Mouse (Mus musculus): ENCODE measurements around the gene E030018B13Rik. TPM values are rescaled to one million over a fixed set of nuclear protein-coding genes. Genes with fewer than 3 reads are reported as not detected.
A peak's percentile ranks its signal among the peaks of the same experiment; 100 is the strongest.

The E030018B13Rik gene
- polyA plus RNA-seq, 1 experiment from 2014 or later: 0.17 TPM

DNA sequence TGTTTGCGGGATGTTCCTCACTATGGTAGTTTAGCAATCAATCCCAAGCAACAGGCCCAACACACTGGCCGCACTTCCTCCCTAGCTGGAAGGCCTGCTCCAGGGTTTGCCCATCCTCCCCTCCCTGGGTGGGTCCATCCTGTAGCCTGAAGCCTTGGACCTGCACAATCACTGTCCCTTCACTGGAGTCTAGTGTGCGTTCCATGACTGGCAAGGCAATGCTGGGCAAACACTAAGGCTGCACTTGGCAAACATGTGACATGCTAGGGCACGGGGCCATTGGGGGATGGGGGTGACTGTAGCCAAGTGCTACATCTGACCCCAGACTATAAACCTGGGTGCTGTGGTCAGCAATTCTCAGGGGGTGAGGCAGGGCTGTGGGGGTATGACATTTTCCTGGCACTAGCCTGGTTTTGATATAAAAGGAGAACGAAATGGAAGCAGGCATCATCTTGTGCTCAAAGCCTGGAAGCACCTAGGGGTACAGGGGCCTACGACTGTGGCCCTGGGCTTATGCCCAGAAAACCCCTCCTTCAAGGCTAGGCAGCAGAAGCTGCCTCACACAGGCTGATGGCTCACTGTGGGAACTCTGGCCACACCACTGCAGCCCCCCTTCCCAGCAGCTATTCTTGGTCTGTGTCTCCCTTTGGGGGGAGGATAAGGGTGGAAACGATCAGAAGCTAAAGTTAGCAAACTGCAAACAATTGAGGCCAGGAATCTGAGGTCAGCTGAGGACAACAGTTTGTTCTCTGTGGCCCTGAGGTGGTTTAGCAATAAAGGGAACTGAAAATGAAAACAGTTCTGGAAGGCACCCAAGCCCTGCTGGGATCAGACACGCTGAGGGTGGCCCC is 5.0 kb upstream of the E030018B13Rik start:
- no peak overlapping the region for H3K9ac ChIP-seq
- peak overlapping the region; percentile 28 for H3K27ac ChIP-seq
- H3K9me3 ChIP-seq: no peaks in the 10 kb centered on the region
- H3K4me3 ChIP-seq: no peak overlapping the region
- no peaks in the 10 kb centered on the region for H3K27me3 ChIP-seq (replicated peaks)
- peaks cover 50% of the 10 kb centered on the region for H3K4me1 ChIP-seq
- no peaks in the 10 kb centered on the region for H3K36me3 ChIP-seq (replicated peaks)
- H3K4me2 ChIP-seq: no peak overlapping the region
- ATAC-seq (replicated peaks): peak; percentile 22; the same call in 1 of the 2 replicates
- WGBS: 52% methylated on average over 8 of the region's 8 CpGs

DNA sequence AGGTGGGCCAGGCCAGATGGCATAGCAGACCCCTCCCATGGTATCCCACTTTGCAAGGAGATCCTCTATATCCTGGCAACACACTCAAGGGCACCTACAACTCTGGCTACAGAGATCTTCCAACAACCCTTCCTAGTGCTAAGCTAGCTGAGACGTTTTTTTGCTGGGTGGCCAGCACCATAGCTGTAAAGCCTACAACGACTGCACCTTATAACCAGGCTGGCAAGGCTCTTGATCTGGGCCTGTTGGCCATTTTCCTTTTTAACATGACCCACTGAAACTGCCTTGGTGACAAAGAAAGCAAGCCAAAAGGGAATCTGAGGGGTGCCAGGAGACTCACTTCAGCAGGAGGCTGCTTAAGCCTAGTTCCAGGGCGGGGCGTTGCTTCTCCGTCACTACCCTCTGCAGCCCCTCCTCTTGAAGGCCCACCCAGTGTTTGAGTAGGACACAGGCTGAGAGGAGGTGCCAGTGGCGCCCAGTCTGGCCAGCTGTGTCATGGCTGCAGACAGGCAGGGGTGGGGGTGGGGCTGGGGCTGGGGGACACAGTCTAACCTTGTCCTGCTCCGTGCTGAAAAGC is 4.3 kb upstream of the E030018B13Rik start:
- no peaks in the 10 kb centered on the region for H3K27me3 ChIP-seq (replicated peaks)
- no peak overlapping the region for H3K9ac ChIP-seq
- no peaks in the 10 kb centered on the region for H3K9me3 ChIP-seq
- WGBS: 24% methylated on average over 7 of the region's 7 CpGs
- peak; percentile 24; the same call in 1 of the 2 replicates for ATAC-seq (replicated peaks)
- no peak overlapping the region for H3K4me3 ChIP-seq
- H3K4me2 ChIP-seq: no peak overlapping the region
- H3K27ac ChIP-seq: peak overlapping the region; percentile 28
- H3K36me3 ChIP-seq (replicated peaks): no peaks in the 10 kb centered on the region
- peaks cover 50% of the 10 kb centered on the region for H3K4me1 ChIP-seq

DNA sequence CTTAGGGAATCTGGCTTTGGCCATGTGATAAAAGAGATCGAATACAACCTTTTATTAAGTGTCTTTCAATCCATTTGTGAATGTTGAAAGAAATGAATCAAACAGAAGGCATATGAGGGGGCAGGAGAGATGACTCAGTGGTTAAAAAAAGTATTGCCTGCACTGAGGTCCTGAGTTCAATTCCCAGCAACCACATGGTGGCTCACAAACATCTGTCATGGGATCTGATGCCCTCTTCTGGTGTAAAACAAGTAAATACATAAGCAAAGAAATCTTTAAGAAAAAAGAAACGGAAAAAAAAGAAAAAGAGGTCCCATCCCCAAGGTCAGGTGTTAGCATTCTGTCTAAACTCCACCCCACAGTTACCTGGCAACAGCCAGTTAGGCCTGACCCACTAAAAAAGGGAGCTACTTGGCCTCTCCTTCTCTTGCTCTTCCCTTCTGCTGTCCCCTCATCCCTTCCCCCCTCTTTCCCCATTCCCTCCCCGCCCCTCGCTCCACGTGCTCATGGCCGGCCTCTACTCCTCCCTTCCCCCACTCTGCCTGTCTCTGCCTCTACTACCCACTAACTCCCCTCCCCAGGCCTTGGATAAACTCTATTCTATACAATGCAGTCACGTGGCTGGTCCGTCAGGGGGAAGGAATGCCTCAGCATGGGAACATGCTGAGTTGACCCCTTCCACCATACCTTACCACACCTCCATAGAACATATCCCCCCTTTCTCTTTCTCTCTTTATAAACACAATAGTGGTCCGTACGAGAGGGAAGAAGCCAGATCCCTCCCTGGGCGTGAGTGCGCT is 3.5 kb upstream of the E030018B13Rik start:
- H3K27ac ChIP-seq: 0 out of 2 replicates have a peak overlapping the region, but pooled peaks have one; percentile 28
- no peak overlapping the region for H3K4me2 ChIP-seq
- 23% methylated on average over 12 of the region's 12 CpGs for WGBS
- no peaks in the 10 kb centered on the region for H3K9me3 ChIP-seq
- ATAC-seq (replicated peaks): no peak
- peaks cover 48% of the 10 kb centered on the region for H3K4me1 ChIP-seq
- H3K27me3 ChIP-seq (replicated peaks): no peaks in the 10 kb centered on the region
- no peaks in the 10 kb centered on the region for H3K36me3 ChIP-seq (replicated peaks)
- no peak overlapping the region for H3K4me3 ChIP-seq
- no peak overlapping the region for H3K9ac ChIP-seq

DNA sequence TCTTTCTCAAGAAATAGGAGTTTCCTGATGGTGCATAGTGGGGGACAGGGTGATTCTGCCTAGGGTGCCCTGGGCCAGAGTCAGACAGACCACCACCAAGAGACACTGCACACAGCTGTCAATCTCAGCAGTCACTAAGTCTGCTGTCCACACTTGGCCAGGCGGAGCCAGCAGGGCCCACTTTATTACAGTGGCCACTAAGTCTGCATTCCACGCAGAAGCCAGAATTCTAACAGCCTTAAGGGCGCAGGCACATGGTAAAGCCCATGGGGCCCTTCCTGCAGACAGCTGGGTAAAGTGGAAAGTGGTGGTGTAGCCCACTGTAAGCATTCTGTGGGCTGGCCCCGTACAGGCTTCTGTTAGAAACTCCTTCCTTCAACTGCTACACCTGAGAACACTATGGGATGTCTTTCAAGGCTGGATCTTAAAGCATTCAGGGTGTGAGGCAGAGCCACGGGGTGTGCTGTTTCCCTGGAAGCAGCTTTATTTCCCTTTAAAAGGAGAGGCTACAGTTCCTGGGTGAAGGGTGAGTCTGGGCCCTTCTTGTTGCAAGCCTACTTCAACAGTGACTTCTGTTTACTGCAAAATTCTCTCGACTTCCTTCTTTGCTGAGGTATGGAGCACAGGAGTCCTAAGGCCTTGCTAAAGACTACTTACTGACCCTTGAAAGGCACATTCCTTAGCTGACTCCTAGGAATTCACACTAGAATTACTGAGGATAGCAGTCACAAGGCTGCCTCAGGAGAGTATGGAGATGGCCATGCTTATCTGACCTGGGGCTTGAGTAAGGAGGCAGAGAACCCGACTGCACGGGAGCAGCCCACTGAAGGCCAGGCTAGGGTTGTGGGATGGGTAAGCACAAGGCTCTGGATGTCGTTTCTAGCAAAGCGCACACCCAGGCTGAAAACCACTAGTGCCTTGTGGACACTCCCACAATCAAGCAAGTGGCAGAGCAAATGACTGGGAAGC is 2.6 kb upstream of the E030018B13Rik start:
- WGBS: 52% methylated on average over 10 of the region's 10 CpGs
- Histone ChIP-seq H3K27ac (no peak overlapping the region), H3K27me3 (replicated peaks) (no peaks in the 10 kb centered on the region), H3K4me2 (no peak overlapping the region), H3K9ac (no peak overlapping the region), H3K4me1 (peaks cover 45% of the 10 kb centered on the region), H3K36me3 (replicated peaks) (no peaks in the 10 kb centered on the region), H3K9me3 (no peaks in the 10 kb centered on the region), H3K4me3 (no peak overlapping the region)
- ATAC-seq (replicated peaks): no peak

DNA sequence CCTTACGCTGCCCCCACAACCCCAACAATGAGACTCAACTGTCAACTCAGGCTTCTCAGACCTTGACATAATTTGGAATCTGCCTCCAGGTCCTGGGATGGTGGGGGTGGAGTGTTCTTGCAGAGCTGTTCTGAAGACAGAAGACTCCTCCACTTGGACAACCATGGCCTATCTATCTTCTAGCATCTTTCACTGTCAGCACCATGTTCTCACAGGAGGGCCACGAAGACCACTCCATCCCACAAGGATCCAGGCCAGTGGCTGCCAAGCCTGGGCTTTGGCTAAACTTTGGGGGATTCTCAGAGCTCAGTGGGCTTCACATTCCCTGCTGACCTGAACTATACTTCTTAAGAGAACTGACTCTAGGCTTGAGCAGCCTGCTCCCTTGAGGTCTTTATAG is 1.8 kb upstream of the E030018B13Rik start:
- Histone ChIP-seq H3K27ac (no peak overlapping the region), H3K4me1 (peaks cover 42% of the 10 kb centered on the region), H3K9me3 (no peaks in the 10 kb centered on the region), H3K4me3 (no peak overlapping the region), H3K36me3 (replicated peaks) (no peaks in the 10 kb centered on the region), H3K27me3 (replicated peaks) (no peaks in the 10 kb centered on the region), H3K9ac (no peak overlapping the region), H3K4me2 (no peak overlapping the region)
- no peak for ATAC-seq (replicated peaks)
- 98% methylated on average over 2 of the region's 2 CpGs for WGBS

DNA sequence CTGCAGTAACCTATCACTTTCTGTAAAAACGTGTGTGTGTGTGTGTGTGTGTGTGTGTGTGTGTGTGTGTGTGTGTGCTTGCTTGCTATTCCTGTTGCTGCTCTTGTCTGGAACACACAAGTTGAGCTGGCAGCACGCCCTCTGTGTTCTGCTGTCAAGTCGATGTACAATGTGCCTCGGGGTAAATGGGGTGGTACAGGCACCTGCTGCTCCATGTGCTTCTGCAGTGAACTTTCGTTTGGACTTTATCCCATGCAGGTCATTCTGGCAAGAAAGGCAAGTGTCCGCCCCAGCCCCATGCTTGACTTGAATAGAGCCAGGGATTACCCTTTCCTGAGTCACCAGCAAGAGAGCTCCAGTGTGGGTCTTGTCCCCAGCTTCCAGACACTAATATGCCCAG is 1.0 kb downstream of the E030018B13Rik start:
- Histone ChIP-seq H3K27me3 (replicated peaks) (no peaks in the 10 kb centered on the region), H3K4me2 (no peak overlapping the region)

DNA sequence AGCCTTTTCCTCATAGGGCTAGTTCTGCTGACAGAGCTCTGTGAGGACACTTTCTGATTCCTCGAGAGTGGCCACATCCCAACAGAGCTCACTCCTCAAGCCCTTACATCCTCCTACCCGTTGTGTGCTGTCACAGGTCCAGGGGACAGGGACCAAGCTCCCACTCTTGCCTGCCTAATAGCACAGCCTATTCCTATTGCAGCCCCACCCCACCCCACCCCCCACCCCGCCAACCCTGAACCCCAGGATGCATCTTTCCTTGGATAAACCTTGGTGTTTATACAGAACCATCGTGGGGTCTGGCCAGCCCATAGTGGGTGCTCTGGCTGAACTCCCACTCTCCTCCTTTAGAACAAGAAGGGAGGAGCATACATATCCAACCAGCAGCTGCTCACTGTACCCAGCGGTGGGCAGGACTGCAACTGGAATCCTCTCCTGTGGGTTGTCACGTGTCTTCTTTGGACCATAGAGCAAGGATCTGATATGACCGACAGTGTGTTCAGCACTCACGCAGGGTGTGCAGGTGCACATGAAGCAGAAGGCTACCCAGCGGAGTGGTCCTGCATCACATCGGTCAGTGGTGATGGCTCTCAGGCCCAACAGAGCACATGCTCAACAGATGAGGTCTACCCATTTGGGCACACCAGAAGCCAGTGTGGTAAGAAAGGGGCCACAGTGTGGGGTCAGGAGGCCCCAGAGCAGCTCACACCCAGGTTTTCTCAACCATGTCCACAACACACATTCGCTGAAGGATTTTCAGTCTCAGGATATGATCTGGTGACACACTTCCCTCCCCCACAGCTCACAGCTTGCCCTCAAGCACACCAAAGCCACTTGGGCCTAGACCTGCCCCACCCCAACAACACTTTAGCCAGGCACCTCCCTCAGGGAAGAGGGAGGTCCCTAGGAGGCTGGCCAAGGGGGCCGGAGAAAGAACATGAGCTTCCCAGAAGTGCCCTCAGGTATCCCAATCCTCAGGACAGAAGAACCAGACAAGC is 2.4 kb downstream of the E030018B13Rik start:
- Histone ChIP-seq H3K27me3 (replicated peaks) (no peaks in the 10 kb centered on the region), H3K4me1 (peaks cover 23% of the 10 kb centered on the region; the same call in 1 of the 2 replicates), H3K36me3 (replicated peaks) (no peaks in the 10 kb centered on the region), H3K4me3 (no peak overlapping the region), H3K9me3 (no peaks in the 10 kb centered on the region), H3K4me2 (no peak overlapping the region), H3K9ac (no peak overlapping the region), H3K27ac (no peak overlapping the region)
- no peak for ATAC-seq (replicated peaks)
- WGBS: 89% methylated on average over 12 of the region's 12 CpGs

More for the DNA sequence above, 1.0 kb downstream of the E030018B13Rik start:
- Histone ChIP-seq H3K36me3 (replicated peaks) (no peaks in the 10 kb centered on the region), H3K4me1 (peaks cover 33% of the 10 kb centered on the region), H3K4me3 (no peak overlapping the region), H3K9me3 (no peaks in the 10 kb centered on the region), H3K9ac (no peak overlapping the region), H3K27ac (no peak overlapping the region)
- WGBS: 54% methylated on average over 6 of the region's 6 CpGs
- no peak for ATAC-seq (replicated peaks)

DNA sequence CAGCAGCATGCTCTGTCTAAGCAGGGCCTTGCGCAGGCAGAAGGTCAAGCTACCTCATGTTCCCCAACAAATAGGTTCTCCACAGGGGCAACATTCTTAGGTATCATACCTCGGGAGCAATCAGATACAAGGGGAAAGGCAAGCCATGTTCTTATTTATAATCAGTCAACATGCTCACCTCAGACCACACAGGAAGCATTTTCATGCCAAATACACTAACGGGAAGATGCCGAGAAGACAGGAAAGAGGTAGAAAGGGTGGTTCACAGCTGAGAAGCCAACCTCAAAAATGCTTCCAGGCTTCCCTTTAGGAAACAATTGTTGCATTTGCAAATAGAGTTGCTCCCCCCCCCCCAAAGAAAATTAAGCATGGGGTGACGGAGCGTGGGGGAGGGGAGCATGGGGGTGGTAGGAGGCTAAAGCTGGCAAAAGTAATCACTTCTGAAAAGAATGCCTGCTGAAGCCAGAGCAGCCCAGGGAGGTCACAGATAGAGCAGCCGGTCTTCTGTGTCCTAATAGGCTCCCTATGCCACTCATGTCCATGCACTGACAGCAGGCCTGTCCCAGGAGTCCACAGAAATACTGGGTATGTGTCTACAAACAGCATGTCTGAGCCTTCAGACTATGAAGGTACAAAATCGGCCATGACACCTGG is 5.4 kb downstream of the E030018B13Rik start:
- 77% methylated on average over 8 of the region's 8 CpGs for WGBS

DNA sequence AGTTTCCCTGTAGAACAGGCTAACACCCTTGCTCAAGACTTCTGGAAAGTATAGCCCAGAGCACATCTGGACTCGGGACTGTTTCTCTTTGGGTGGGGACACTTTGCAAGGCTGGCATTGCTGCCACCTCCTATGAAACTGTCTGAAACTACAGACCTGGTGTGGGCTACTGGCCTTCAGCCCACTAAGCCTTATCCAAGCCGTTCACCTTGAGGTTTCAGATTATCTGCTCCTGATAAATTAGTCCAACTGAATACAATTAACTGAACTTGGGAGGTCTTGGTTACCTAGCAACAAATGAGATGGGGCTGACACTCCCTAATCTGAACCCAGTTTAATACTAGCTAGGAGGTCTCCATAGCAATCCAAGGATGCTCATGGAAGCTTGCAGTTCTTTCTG is 5.9 kb downstream of the E030018B13Rik start:
- H3K9ac ChIP-seq: no peak overlapping the region
- H3K4me2 ChIP-seq: no peak overlapping the region
- no peaks in the 10 kb centered on the region for H3K9me3 ChIP-seq
- WGBS: 59% methylated on average over 2 of the region's 2 CpGs
- ATAC-seq (replicated peaks): no peak
- peaks cover 46% of the 10 kb centered on the region for H3K4me1 ChIP-seq
- no peak overlapping the region for H3K27ac ChIP-seq
- no peak overlapping the region for H3K4me3 ChIP-seq
- no peaks in the 10 kb centered on the region for H3K36me3 ChIP-seq (replicated peaks)
- no peaks in the 10 kb centered on the region for H3K27me3 ChIP-seq (replicated peaks)

More for the DNA sequence above, 5.4 kb downstream of the E030018B13Rik start:
- H3K9me3 ChIP-seq: no peaks in the 10 kb centered on the region
- ATAC-seq (replicated peaks): no peak
- H3K27me3 ChIP-seq (replicated peaks): no peaks in the 10 kb centered on the region
- H3K4me3 ChIP-seq: no peak overlapping the region
- no peak overlapping the region for H3K27ac ChIP-seq
- H3K9ac ChIP-seq: no peak overlapping the region
- H3K4me2 ChIP-seq: no peak overlapping the region
- peaks cover 43% of the 10 kb centered on the region for H3K4me1 ChIP-seq
- no peaks in the 10 kb centered on the region for H3K36me3 ChIP-seq (replicated peaks)

DNA sequence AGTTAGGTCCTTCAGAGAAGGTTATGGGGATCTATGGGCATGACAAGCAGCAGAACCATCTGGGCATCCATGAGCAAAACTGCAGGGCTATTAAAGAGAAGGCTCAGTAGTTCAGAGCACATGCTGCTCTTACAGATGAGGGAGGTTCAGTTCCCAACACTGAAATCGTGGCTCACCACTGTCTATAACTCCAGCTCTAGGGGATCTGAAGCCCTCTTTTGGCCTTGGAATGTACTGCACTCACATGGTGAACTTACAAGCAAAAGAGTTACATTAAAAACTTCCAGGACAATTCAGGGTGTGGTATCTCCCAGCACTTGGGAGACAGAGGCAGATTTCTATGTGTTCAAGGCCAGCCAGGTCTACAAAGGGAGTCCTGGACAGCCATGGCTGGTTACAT is 6.3 kb downstream of the E030018B13Rik start:
- 94% methylated on average over 1 of the region's 1 CpGs for WGBS
- H3K9ac ChIP-seq: no peak overlapping the region
- peaks cover 46% of the 10 kb centered on the region for H3K4me1 ChIP-seq
- no peak overlapping the region for H3K27ac ChIP-seq
- H3K4me3 ChIP-seq: no peak overlapping the region
- no peak for ATAC-seq (replicated peaks)
- H3K9me3 ChIP-seq: no peaks in the 10 kb centered on the region
- no peak overlapping the region for H3K4me2 ChIP-seq
- no peaks in the 10 kb centered on the region for H3K36me3 ChIP-seq (replicated peaks)
- no peaks in the 10 kb centered on the region for H3K27me3 ChIP-seq (replicated peaks)
